Comparison of ENCODE assay signal across 29 mouse cellular contexts in the genomic region with DNA sequence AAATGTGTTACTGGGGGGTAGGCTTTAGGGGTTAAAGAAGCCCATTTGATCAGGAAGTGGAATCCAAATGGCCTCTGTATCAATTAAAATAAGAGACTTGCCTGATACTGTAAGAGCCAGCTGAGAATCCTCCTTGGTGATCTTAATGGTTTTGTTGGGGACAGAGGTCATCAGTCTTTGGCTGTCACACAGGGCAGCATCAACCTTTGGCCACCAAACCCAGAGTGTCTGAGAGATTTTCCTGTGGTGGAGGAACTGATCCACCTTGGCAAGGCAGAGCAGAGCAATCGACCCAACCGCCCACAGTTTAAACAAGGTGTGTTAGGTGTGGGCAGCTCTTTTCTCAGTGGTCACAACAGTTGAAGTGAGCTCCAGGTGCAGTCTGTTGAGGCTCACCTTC. TPM values are rescaled to one million over a fixed set of nuclear protein-coding genes. Genes with fewer than 3 reads are reported as not detected.
DNase-seq lines count a peak whose midpoint lies in the region; ATAC-seq and TF ChIP-seq lines count a peak whose summit lies in the region.
"Had no signal": no experiment of that assay in that cellular context is flagged by ENCODE, and none has a peak within 500 bp of the region (broad histone marks: within the 10 kb centered on the region; RNA-seq: fewer than 3 reads in every experiment).

No protein-coding gene starts in this region.

- no peak overlapping the region for H3K27ac ChIP-seq in intestine, postnatal 0 days (ENCODE audit: low read depth, low read length)
- no peak overlapping the region for H3K27ac ChIP-seq in intestine, embryonic 15.5 days
- no peak overlapping the region for H3K27ac ChIP-seq in kidney, adult 2 months (ENCODE audit: insufficient read depth, low read depth, low read length)
- no peak overlapping the region for H3K27ac ChIP-seq in kidney, embryonic 16.5 days (ENCODE audit: low read length)
- H3K27ac ChIP-seq: embryonic facial prominence, embryonic 13.5 days; embryonic facial prominence, embryonic 15.5 days; forebrain, embryonic 10.5 days; forebrain, embryonic 12.5 days had no signal

- no peaks in the 10 kb centered on the region for H3K9me3 ChIP-seq in intestine, postnatal 0 days (ENCODE audit: control insufficient read depth)
- H3K9me3 ChIP-seq in intestine, embryonic 15.5 days, result no peaks in the 10 kb centered on the region
- H3K9me3 ChIP-seq in kidney, embryonic 16.5 days (ENCODE audit: low read length), result no peaks in the 10 kb centered on the region
- H3K9me3 ChIP-seq: embryonic facial prominence, embryonic 13.5 days; embryonic facial prominence, embryonic 15.5 days; forebrain, embryonic 10.5 days; forebrain, embryonic 12.5 days; G1E had no signal

- peak; percentile 61 for DNase-seq in kidney, adult 2 months
- peak; percentile 25 to 41 for DNase-seq in kidney, postnatal 36 days
- DNase-seq in kidney, adult 18-20 months, result no peak
- DNase-seq in large intestine, adult 2 months (ENCODE audit: low read depth, low spot score), result peak; percentile 95
- DNase-seq in cerebellum, postnatal 10 days, result no peak
- DNase-seq: adrenal gland, adult 8-10 months; adrenal gland, postnatal 14 days; adrenal gland, postnatal 36 days; B cell, adult 2 months; cerebellum, adult 11-12 months; cerebellum, adult 2 months; cerebellum, adult 9-10 months; cerebellum, postnatal 14 days; cerebellum, postnatal 36 days; embryo, embryonic 11 days had no signal

- TF ChIP-seq CTCF in intestine, postnatal 0 days (IDR thresholded peaks at IDR 0.05; ENCODE audit: low read depth), result no peak
- TF ChIP-seq CTCF in kidney, adult 2 months (conservative IDR thresholded peaks at IDR 0.05; ENCODE audit: insufficient read depth, insufficient read length, low read depth, low read length), result no peak

- WGBS in intestine, postnatal 0 days, result 53% methylated on average over 2 of the region's 2 CpGs
- WGBS in intestine, embryonic 15.5 days, result 93% methylated on average over 2 of the region's 2 CpGs
- 74% methylated on average over 2 of the region's 2 CpGs for WGBS in kidney, adult 2 months
- WGBS in kidney, embryonic 16.5 days, result 90% methylated on average over 2 of the region's 2 CpGs
- WGBS in large intestine, adult 2 months, result 41% methylated on average over 2 of the region's 2 CpGs

- no peak overlapping the region for H3K4me3 ChIP-seq in intestine, postnatal 0 days (ENCODE audit: low read depth, low read length)
- no peak overlapping the region for H3K4me3 ChIP-seq in intestine, embryonic 15.5 days (replicated peaks)
- H3K4me3 ChIP-seq in kidney, adult 2 months (ENCODE audit: insufficient read depth, low read depth, low read length), result no peak overlapping the region
- H3K4me3 ChIP-seq in kidney, embryonic 16.5 days (ENCODE audit: low read length), result no peak overlapping the region
- H3K4me3 ChIP-seq: embryonic facial prominence, embryonic 13.5 days; embryonic facial prominence, embryonic 15.5 days; erythroblast, embryonic 14.5 days; forebrain, embryonic 10.5 days; forebrain, embryonic 12.5 days had no signal

- H3K9ac ChIP-seq in intestine, postnatal 0 days (ENCODE audit: low read depth, low read length), result no peak overlapping the region
- no peak overlapping the region for H3K9ac ChIP-seq in intestine, embryonic 15.5 days
- no peak overlapping the region for H3K9ac ChIP-seq in kidney, embryonic 16.5 days (replicated peaks; ENCODE audit: low read length)
- H3K9ac ChIP-seq: embryonic facial prominence, embryonic 13.5 days; embryonic facial prominence, embryonic 15.5 days; forebrain, embryonic 12.5 days had no signal

- no peaks in the 10 kb centered on the region for H3K36me3 ChIP-seq in intestine, postnatal 0 days (ENCODE audit: control insufficient read depth, insufficient read depth)
- H3K36me3 ChIP-seq in intestine, embryonic 15.5 days, result no peaks in the 10 kb centered on the region
- no peaks in the 10 kb centered on the region for H3K36me3 ChIP-seq in kidney, adult 2 months (ENCODE audit: control insufficient read depth, insufficient read depth, low read length)
- H3K36me3 ChIP-seq in kidney, embryonic 16.5 days (ENCODE audit: insufficient read depth, low read length), result no peaks in the 10 kb centered on the region
- H3K36me3 ChIP-seq: embryonic facial prominence, embryonic 13.5 days; embryonic facial prominence, embryonic 15.5 days; forebrain, embryonic 10.5 days; forebrain, embryonic 12.5 days; G1E had no signal

- ATAC-seq in intestine, postnatal 0 days, result 0 out of 2 replicates have a peak, but pooled peaks have one; percentile 33
- no peak for ATAC-seq in intestine, embryonic 15.5 days
- ATAC-seq in kidney, embryonic 16.5 days (ENCODE audit: low FRiP score, low TSS enrichment), result no peak
- ATAC-seq: activated CD4-positive, CD25-positive, alpha-beta regulatory T cell, adult 4 months; CD4-positive, CD25-positive, alpha-beta regulatory T cell, adult 4 months; forebrain, embryonic 14.5 days; Patski had no signal

- H3K27me3 ChIP-seq in intestine, postnatal 0 days (replicated peaks; ENCODE audit: control insufficient read depth, insufficient read depth, low read length), result no peaks in the 10 kb centered on the region
- H3K27me3 ChIP-seq in intestine, embryonic 15.5 days (replicated peaks), result no peaks in the 10 kb centered on the region
- no peaks in the 10 kb centered on the region for H3K27me3 ChIP-seq in kidney, adult 2 months (replicated peaks; ENCODE audit: control insufficient read depth, insufficient read depth, low read length)
- no peaks in the 10 kb centered on the region for H3K27me3 ChIP-seq in kidney, embryonic 16.5 days (ENCODE audit: insufficient read depth, low read length)
- H3K27me3 ChIP-seq: CH12.LX; embryonic facial prominence, embryonic 13.5 days; embryonic facial prominence, embryonic 15.5 days; forebrain, embryonic 12.5 days had no signal

- no peak overlapping the region for H3K4me2 ChIP-seq in intestine, postnatal 0 days (replicated peaks; ENCODE audit: low read depth)
- H3K4me2 ChIP-seq in intestine, embryonic 15.5 days (replicated peaks), result no peak overlapping the region
- no peak overlapping the region for H3K4me2 ChIP-seq in kidney, embryonic 16.5 days (replicated peaks; ENCODE audit: low read depth, low read length)
- H3K4me2 ChIP-seq: embryonic facial prominence, embryonic 13.5 days; embryonic facial prominence, embryonic 15.5 days; forebrain, embryonic 12.5 days had no signal

- no peaks in the 10 kb centered on the region for H3K4me1 ChIP-seq in intestine, postnatal 0 days (replicated peaks; ENCODE audit: control insufficient read depth, insufficient read depth, low read length)
- no peaks in the 10 kb centered on the region for H3K4me1 ChIP-seq in intestine, embryonic 15.5 days (replicated peaks)
- no peaks in the 10 kb centered on the region; the same call in 1 of the 2 replicates for H3K4me1 ChIP-seq in kidney, adult 2 months (ENCODE audit: control insufficient read depth, insufficient read depth, low read length)
- H3K4me1 ChIP-seq in kidney, embryonic 16.5 days (ENCODE audit: insufficient read depth, low read length), result no peaks in the 10 kb centered on the region
- H3K4me1 ChIP-seq: embryonic facial prominence, embryonic 13.5 days; embryonic facial prominence, embryonic 15.5 days; forebrain, embryonic 10.5 days; forebrain, embryonic 12.5 days had no signal

- no peak for TF ChIP-seq POLR2A in kidney, adult 2 months (IDR thresholded peaks at IDR 0.05; ENCODE audit: low read depth, low read length)

RNA-seq across cellular contexts. Expression of gene Vwa8, which starts 36.0 kb away (rescaled TPM):
- polyA plus RNA-seq in intestine, postnatal 0 days (2015; fragmentation: Nextera tagmentation; extraction: Ambion mirVana), result 15.6 and 16.8 TPM in 2 replicates
- 13.5 and 13.8 TPM in 2 replicates for polyA plus RNA-seq in intestine, embryonic 15.5 days (2015; fragmentation: Nextera tagmentation; extraction: Ambion mirVana)
- 71.2 and 78.0 TPM in 2 replicates for polyA plus RNA-seq in kidney, adult 2 months (2012; rRNA removed)
- 16.0 and 18.6 TPM in 2 replicates for polyA plus RNA-seq in kidney, embryonic 16.5 days (2015; fragmentation: Nextera tagmentation; extraction: Ambion mirVana)
- polyA plus RNA-seq in large intestine, adult 2 months (2012; rRNA removed), result 12.2 and 18.1 TPM in 2 replicates

Comparison
In these comparisons a context has a peak if more than half of its experiments do, and no peak if none do; other contexts are left out.
1. DNase-seq: peak in kidney, adult 2 months (single experiment), kidney, postnatal 36 days (2 of 2) and large intestine, adult 2 months (single experiment); none in kidney, adult 18-20 months (single experiment) and cerebellum, postnatal 10 days (0 of 2).